Mouse (Mus musculus) heart, postnatal 4 days (tissue): ENCODE results near the gene Mgst1. TPM values are rescaled to one million over a fixed set of nuclear protein-coding genes. Genes with fewer than 3 reads are reported as not detected.

ENCODE experiments used
- DNase-seq: peaks from one replicate; pipeline ENCODE4 v3.0.0; 2021
- total RNA-seq, 2 experiments: library from RNA; stranded (reverse); gene quantifications; 2 replicates each; pipeline ENCODE4 v1.2.3; 2021

Gene Mgst1
- 10 to 100 TPM; 22.3 to 30.4 TPM for total RNA-seq

DNA sequence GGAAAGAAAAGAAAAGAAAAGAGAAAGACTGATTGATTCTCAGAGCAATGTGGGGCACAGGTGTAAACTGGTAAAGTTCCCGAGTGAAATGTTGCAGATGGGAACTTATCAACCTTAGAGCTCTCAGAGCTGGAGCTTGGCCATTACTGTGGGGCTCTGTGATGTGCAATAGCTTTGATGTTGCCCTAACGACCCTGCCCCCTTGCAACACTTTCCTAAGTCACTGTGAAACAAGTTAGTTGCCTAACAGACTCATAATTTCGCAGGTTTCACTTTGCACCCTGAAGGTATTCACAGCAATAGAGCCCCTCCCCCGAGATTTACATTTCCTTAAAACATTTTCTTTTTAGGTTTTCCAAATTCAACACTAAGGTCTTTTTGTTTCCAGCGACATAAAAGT, at the start of gene Mgst1:
Gene Mgst1, plus strand, starts transcription at position 387 of the 400 bp plus-strand sequence.
- DNase-seq = no peak

DNA sequence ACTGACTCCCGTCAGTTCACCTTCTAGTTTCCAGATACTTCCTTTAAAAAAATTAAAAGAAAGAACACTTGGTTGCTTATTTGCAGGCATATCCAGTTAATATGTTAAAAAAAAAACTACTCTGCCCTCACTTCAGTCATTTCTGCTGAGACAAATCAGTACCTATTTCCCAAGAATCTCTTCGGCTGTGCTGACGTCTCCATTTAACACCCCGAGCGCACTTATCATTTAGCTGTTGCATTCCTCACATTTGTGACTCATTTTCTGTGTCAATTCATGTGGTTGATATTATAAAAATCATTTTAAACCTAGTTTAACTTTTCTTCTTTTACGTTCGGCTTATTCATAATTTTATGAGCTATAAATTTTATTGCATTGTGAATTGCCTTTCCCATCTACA, 47.7 kb upstream of the Mgst1 start:
- DNase-seq = no peak

DNA sequence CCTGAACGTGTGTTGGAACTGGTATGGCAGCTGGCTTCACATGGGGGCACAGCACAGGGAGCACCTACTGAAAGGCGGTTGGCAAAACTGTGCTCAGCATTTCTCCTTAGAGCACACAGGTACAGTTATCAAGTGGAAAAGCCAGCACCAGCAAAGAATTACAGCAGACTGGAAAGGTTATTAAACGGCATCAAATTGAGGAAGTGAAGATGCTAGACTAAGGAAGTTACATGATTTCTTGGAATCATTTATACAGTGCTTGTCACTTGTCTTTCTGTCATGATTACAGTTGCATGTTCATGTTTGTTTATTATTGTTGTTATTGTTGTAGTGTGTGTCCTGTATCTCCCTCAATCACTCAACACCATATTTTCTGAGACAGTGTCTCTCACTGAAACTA, 45.1 kb upstream of the Mgst1 start:
- no peak for DNase-seq

DNA sequence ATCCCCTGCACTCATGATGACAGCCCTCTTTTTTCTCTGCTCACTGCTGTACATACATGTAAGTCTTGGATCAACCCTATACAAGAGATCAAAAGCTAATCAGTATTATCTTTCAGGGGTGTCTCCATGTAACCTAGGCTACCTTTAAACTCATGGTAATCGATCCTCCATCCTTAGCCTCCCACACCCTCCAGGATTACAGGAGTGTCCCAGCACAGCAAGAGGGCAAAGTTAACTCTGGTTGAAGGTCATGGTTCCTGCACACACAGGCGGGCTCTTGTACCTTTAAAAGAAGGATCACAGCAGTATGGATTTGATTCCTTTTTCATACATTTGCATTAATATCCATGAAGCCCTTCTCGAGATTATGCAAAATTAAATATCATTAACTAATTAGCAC, 40.5 kb upstream of the Mgst1 start:
- no peak for DNase-seq

DNA sequence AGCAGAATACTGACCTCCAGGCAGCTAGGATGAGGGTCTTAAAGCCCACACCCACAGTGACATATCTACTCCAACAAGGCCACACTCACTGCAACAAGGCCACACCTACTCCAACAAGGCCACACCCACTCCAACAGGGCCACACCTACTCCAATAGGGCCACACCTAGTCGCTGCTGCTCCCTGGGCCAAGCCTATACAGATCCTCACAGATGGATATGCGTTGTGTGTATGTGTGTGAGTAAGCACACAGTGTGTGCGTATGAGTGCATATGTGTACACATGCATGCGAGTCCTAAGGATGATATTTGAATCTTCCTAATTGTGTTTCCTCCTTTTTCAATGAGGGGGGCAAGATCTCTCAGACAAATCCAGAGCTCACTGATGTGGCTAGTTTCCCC, 38.3 kb upstream of the Mgst1 start:
- no peak for DNase-seq

DNA sequence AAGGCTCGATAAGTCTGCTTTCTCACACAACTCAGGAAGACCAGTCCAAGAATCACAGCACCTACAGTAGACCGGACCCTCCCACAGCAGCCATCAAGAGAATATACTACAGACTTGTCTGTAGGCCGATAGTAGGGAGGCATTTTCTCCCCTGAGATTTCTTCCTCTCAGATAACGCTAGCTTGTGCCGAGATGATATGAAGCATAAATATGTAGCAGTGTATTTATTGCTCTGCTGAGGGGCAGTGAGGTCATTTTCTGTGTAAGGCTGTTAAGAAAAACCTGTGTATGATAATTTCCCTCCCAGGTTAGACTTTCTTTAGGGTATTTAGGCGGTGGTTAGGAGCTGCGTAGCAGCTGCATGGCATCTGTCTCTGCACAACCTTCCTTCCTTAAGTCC, 37.2 kb upstream of the Mgst1 start:
- no peak for DNase-seq

DNA sequence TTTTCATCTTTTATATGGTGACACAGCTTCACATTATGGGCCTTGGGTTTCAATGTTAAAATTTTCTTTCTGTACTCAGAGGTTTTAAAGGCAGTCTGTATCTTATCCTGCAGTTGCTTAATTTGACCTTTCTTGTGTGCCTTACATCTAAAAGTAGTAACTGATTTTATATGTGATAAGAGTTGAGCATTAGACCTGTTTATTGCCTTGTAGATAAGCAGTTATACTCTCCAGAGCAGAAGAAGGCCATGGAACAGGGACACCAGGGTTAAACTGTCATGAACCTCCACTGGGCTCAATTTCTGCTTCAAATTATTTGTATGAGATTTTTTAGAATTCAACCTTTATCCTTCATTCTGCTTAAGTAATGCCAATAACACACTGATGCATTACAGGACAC, 35.6 kb upstream of the Mgst1 start:
- DNase-seq = no peak

DNA sequence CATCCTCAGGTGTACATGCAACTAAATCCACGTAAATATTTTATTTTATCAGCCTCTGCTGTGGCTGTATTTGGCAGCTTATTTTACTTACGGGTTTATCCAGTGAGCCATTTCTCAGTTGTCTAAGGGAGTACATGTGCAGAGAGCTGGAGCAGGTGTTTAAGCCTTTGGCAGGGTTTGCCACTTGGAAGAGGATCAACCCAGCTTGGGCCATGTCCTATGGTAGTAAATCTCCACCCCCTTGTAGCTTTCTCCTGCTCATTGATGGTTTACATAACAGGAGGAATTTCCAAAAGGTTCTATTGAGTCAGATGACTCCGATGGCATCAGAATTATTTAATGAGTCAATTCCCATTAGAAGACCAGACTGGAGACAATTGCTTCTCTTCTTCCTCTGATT, 22.6 kb upstream of the Mgst1 start:
- DNase-seq = no peak

DNA sequence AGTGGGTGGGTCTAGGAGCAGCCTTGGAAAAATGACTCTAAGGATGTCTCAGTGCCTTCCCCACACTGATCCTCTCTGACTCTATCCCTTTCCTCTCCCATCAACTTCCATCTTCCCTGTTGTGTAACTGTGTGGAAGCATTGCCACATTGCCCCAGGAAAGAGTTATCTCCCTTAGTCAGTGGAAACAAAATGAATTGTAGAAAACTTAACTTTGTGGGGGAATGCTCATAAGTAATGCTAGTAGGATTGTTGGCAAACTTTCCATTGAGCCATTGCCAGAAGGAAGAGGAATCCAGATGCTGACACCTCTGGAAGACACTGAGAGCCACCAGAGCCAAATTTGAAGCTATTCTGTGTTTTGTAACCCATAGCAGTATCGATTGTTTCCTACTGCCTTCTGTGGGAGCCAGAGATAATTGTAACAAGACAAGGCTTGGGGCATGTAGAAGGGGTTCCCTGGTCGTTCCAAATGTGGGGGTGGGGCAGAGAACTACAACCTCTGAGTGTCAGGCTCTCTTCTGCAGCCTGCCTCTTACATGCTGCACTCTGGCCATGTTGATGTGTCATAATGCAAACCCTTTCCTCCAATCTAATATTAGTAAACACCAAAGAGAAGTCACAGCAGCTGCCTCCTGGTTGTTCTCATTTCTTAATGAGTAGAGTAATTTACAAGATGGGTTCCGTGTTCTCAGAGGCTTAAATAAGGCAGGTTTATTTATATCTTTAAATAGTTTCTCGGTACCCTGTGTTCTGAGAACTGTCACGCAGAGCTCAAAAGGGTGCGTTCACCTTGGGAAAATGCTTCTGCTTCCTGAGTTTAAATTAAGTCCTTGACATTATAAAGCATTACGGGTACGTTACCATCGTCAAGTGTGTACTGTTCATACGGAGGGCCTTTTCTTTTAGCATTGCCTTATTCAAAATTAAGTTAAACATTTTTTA, 11.5 kb upstream of the Mgst1 start:
- peak; percentile 12 for DNase-seq

DNA sequence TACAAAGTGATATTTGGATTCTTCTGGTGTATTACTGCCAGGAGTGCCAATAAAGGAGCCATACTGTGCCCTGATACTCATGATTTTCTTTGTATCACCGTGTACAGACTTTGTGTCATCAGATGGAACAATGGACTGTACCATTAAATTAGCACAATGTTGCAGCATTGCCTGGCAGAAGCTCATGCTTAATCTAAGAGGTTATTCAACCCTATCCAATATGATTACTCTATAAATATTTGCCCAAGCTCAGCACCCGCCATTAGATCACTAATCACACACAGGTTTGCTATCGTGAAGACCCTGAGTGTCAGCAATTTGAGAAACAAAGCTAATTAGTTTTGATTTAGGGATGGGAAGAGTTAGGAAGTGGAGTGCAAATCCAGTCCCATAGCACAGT, 9.6 kb upstream of the Mgst1 start:
- DNase-seq = no peak

DNA sequence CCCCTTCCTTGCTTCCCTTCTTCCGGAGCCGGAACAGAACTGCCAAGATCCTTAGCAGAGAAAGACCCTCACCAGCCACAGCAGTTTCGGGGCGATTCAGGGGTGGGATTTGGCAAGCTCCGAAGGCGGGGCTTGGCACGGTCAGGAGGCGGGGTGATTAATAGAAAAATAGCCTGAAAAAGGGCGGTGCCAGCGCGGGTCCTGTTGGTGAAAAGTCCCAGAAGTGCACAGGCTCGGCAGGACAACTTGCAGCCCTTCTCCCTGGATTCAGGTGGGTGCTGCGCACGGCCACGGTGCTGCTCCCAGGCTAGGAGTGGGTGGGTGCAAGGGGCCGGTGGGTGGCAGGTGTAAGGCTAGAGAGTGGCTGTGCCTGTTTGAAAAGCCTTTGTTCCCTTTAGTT, 220 bp downstream of the Mgst1 start:
- DNase-seq = peak; percentile 62

DNA sequence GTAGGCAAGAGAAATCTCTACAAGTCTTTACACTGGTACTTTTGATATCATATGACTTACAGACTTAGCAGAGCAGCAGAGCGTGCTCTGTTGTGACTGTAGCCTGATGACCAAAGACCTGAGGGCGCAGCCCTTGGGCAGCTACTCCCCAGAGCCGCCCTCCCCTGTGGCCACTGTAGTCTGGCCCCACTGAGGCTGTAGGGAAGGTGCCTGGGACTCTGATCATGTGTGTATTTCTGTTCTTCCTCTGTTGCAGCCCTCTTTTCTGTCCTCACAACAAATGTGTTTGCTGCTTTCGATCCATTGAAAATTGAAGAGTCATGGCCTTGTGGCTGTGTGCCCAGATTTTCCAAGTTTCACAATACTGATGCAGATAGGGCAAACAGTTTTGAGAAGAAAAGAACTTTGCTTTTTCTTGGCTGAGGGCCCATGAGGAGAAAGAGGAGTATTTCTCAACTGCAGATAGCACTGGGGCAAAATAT, 1.0 kb downstream of the Mgst1 start:
- DNase-seq = peak; percentile 59

DNA sequence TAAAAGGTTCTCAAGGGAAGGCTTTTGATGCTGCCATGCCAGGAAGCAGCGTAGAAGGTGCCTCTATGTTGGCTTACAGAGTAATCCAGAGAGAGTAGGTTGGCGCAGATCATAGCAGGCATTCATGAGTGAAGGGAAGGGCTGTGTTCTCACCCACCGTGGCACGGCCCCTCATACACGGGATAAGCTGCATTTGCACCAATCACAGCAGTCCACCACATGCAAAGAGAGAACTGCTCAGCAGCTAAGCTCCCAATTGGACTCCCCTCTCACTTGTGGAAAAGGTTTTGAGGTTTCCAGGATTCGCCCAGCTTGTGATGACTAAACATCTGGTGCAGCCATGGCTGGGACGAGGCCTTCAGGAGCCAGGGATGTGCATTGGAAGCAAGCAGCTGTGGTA, 2.5 kb downstream of the Mgst1 start:
- no peak for DNase-seq

DNA sequence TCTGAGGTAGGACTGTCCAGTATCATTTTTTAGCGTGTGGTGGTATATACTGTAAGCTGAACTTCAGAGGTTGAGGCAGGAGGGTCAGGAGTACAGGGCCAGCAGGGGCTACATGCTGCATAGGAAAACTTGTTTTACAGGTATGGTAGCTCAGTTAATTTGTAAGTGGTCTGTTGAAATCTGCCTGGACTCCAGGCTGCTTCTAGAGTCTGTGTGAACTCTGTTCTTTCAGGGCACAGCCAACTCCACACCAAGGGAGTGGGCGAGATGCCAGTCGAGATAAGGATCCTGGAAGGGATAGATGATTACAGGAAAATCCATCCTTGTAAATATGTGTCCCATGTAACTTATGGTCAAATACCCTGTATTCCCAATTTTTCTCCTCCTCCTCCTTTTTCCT, 3.3 kb downstream of the Mgst1 start:
- DNase-seq = no peak

DNA sequence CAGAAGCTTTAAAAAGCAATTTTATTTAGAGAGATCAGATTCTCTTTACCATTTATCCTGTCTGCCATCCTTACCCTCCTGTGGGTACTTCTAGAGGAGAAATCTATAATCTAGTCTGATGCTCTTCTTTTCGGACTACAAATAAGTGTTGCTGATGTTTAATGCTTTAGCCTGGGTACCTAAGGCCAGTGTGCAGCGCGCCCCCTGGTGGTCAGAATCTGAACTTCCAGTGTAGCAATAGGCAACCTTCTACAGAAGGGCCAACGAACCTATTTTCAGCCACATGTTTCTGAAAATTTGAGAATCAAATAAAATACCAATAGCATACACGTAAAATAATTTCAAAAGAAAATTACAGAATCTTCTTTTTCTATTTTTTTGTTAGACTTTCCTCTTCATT, 13.0 kb downstream of the Mgst1 start:
- peak; percentile 87 for DNase-seq

DNA sequence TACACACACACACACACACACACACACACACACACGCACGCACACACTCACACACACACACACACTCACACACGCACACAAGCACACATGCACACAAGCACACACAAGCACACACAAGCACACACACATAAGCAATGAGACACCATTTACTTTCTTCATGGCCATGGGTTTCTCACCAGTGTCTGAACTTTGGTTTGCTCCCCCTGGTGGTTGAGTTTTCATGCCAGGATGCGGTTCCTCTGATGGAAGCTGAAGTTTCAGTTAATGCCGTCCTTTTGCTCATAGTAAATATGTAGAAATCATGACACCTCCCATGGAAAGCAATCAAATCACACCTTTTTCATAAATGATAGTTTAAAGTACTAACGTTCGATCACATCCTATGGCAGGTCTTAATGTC, 23.8 kb downstream of the Mgst1 start:
- peak; percentile 57 for DNase-seq

DNA sequence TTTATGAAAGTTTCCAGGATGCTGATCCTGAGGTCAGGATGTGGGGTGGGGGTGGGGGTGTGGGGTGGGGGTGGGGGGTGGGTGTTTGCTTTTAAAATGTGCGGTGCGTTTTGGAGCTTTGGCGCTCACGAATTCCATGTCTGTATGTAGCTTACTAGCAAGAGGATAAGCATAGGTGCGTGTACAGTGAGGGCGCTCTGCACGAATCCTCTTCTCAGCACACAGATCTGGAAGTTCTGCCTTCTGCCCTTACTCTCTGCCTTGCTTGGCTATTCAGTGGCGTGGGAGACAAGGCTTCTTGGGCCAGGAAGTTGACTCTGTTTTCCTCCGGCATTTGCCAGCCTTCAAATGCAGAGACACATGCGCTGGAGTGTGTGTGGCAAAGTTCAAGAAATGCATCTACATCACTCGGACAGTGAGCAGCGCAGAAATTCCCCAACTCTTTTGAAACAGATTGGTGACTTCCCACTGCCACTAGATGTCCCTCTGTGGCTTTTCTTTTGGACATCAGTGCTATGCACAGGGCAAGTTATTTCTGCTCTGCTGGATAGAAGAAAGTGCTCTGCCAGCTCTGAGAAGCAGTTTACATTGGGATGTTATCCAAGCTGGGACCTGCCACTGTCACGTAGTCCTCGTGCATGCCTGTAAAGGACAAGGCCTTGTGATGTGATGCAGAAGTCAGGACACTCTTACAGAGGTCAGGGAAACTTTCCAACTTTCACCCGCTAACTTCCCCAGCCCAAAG, 31.5 kb downstream of the Mgst1 start:
- peak; percentile 45 for DNase-seq

Other genes with a start within 250 kb of the Mgst1 start
- not detected for gene Slc15a5, start 60.4 kb upstream of the Mgst1 start, total RNA-seq